Mouse (Mus musculus) lung, postnatal 0 days (tissue): ENCODE measurements around the gene Usb1.

Source experiments
- CTCF ChIP-seq: IDR thresholded peaks from 2 replicates; pipeline ENCODE4 v1.5.1; 2016; ENCODE audit warnings: antibody characterized with exemption, mild to moderate bottlenecking
- EP300 ChIP-seq: IDR thresholded peaks from 2 replicates; pipeline ENCODE4 v1.6.1; 2016; ENCODE audit warnings: antibody characterized with exemption, mild to moderate bottlenecking, control low read depth

DNA sequence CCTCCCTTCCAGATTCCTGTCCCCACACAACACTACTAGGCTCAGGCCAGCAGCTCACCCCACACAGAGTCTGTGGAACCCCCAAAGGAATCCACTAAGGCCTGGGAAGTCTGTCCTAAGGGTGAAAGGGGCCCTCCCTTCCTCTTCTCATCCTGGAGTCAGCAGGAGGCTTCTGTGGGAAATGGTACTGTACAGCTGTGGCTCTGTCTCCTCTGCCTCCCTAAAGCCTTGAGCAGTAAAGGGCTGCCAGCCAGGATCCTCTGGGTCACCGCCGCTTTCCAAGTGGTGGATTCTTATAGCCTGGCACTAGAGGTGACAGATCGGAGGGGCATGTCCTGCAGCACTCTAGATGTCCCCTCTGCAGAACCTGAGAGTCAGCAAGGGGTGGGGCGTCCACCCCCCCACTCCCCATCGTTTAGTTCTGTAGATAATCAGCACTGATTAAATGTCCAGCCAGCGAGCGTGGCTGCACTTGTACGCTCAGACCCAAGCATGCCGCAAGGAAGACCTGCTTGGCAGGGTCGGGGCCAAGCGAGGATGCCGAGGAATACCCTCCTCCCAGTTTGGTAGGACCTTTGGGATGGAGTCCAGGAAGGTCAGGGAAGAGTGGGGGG lies 41.4 kb downstream of the Usb1 start:
- TF ChIP-seq CTCF: no peak
- TF ChIP-seq EP300: no peak
